Mouse (Mus musculus): ENCODE measurements around the gene Btnl2. TPM values are rescaled to one million over a fixed set of nuclear protein-coding genes. Genes with fewer than 3 reads are reported as not detected.
"Not testable (repeated sequence)": the region's sequence is repeated elsewhere in the genome, so short reads cannot be mapped to it uniquely, and the experiment has no call there.

Gene Btnl2
- total RNA-seq (2018; cell fraction: chromatin; rRNA removed): 1 to 10 TPM in 2 of 26 experiments, under 1 TPM in 14, not detected in 10; 0.25 to 1.3 (median 0.33) TPM
- under 1 TPM in 24 of 26 experiments, not detected in 2; 0.03 to 0.19 (median 0.09) TPM for total RNA-seq (2018; cell fraction: cytosol; rRNA removed)
- under 1 TPM in 17 of 26 experiments, not detected in 9; 0.22 to 0.60 (median 0.39) TPM for total RNA-seq (2018; cell fraction: nucleus; rRNA removed)
- 0.12 to 0.34 TPM (median 0.14 TPM) in 3 replicates for polyA plus RNA-seq (2018)

GRCm38 (mm10) chr17:34354539-34354938 is at the start of gene Btnl2:
TSS of gene Btnl2 (plus strand) at chr17:34354822.
- 79% methylated on average over 5 of the region's 5 CpGs for WGBS (ENCODE audit: missing documents)
- Histone ChIP-seq H3K27ac (peak within 1 kb of the TSS; percentile 84), H3K79me2 (ENCODE audit: inconsistent target) (no peaks in the 10 kb centered on the region), H3K4me3 (ENCODE audit: inconsistent target) (no peak within 1 kb of the TSS), H3K36me3 (ENCODE audit: inconsistent target) (no peaks in the 10 kb centered on the region)

DNA sequence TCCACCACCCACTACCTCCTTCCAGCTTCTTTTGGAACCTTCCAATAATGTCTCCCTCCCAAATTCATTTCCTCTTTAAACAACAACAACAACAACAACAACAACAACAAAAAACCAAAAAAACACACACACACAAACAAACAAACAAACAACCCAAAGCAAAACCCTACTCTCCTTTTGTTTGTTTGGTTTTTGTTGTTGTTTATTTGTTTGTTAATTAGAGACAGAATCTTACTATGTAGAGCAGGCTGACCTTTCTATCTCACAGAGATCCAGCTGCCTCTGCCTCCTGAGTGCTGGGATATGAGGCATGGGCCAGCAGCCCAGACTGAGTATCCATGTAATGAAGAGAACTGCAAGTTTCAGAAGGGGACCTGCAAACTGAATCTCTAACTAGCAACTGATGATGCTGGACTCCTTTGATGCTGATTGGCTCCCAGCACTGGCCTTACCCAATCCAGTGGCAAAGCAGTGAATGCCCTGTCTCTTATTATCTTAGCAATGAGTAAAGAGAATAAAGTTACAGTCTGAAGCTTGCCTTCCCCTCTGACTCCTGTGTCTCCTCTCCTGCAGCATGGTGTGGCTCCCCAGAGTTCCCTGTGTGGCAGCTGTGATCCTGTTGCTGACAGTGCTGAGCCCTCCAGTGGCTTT is 49.1 kb upstream of the Btnl2 start, which contains the start of gene H2-Eb1:
H2-Eb1 (plus strand) TSS at position 488 of the 651 bp plus-strand sequence.
- H3K79me2 ChIP-seq (ENCODE audit: inconsistent target): no peaks in the 10 kb centered on the region
- no peak within 1 kb of the TSS for H3K27ac ChIP-seq
- H3K36me3 ChIP-seq (ENCODE audit: inconsistent target): no peaks in the 10 kb centered on the region
- no peak within 1 kb of the TSS for H3K4me3 ChIP-seq (ENCODE audit: inconsistent target)

DNA sequence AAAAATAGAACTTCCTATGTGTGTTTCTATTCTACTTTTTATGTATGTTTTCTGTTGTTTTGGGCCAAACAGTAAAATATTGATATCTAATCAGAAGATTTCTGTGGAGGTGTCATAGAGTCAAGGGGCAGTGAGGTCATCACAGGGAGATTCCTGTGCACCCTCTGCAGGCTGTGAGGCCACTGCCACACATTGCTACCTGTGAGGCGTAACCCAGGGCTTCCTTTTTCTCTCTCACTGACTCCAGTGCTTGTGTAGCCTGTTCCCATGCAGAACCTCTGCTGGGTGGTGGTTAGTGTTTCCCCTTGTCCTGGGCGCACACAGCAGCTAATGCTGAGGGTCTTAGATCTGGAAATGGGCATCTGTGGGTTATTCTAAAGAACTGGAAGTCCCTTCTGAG is 48.2 kb upstream of the Btnl2 start:
- 88% methylated on average over 2 of the region's 2 CpGs for WGBS (ENCODE audit: missing documents)
- Histone ChIP-seq H3K27ac (no peak overlapping the region), H3K36me3 (ENCODE audit: inconsistent target) (no peaks in the 10 kb centered on the region), H3K4me3 (ENCODE audit: inconsistent target) (no peak overlapping the region), H3K79me2 (ENCODE audit: inconsistent target) (no peaks in the 10 kb centered on the region)

DNA sequence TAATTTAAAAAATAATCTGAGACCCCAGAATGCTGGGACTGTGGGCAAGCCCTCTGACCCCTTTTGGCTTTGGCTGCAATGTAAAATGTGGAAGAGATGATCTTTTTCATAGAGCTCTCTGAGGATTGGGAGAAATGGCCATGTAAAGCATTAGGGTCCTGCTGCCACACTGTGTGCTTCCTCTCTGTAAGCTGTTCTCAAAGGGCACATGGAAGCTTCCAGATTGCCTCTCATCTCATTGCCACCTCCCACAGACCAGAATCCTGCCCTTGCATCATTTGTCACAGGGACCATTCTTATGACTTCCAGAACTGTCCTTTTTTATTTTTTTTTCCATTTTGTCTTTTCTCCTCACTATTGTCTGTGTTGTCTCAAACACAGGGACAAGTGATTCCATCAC is 47.4 kb upstream of the Btnl2 start:
- Histone ChIP-seq H3K79me2 (ENCODE audit: inconsistent target) (no peaks in the 10 kb centered on the region), H3K27ac (no peak overlapping the region), H3K36me3 (ENCODE audit: inconsistent target) (no peaks in the 10 kb centered on the region), H3K4me3 (ENCODE audit: inconsistent target) (no peak overlapping the region)

- Histone ChIP-seq H3K36me3 (ENCODE audit: inconsistent target) (no peaks in the 10 kb centered on the region), H3K27ac (no peak overlapping the region), H3K79me2 (ENCODE audit: inconsistent target) (no peaks in the 10 kb centered on the region), H3K4me3 (ENCODE audit: inconsistent target) (no peak overlapping the region)
- 84% methylated on average over 4 of the region's 4 CpGs for WGBS (ENCODE audit: missing documents)
Observed at GRCm38 (mm10) chr17:34308161-34308560, 46.5 kb upstream of the Btnl2 start.

- Histone ChIP-seq H3K36me3 (ENCODE audit: inconsistent target) (no peaks in the 10 kb centered on the region), H3K27ac (no peak overlapping the region), H3K4me3 (ENCODE audit: inconsistent target) (peak overlapping the region; percentile 32), H3K79me2 (ENCODE audit: inconsistent target) (no peaks in the 10 kb centered on the region)
- 63% methylated on average over 10 of the region's 10 CpGs for WGBS (ENCODE audit: missing documents)
Observed at GRCm38 (mm10) chr17:34309225-34309624, 45.4 kb upstream of the Btnl2 start.

- WGBS (ENCODE audit: missing documents): 42% methylated on average over 37 of the region's 38 CpGs
- H3K79me2 ChIP-seq (ENCODE audit: inconsistent target): no peaks in the 10 kb centered on the region
- no peak overlapping the region for H3K27ac ChIP-seq
- H3K36me3 ChIP-seq (ENCODE audit: inconsistent target): no peaks in the 10 kb centered on the region
- H3K4me3 ChIP-seq (ENCODE audit: inconsistent target): peak overlapping the region; percentile 32
Observed at GRCm38 (mm10) chr17:34309683-34310385, 44.8 kb upstream of the Btnl2 start.

DNA sequence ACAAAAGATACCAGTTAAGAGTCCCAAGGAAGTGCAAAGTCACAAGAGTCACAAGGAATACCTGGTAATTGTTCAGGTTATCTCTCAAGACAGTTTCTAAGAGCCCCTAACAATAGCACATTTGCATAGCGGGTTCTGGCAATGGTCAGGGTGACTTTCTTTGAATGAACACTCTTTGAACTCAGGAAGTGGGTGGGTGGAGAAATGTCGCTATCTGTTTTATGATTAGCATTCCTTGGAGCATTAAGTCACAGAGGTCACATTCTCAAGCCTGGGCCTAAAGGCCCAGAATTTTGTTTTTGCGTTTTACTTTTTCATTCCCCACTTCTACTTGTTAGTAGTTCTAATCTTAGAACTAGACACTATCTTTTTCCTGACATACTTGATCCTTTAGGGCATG is 44.1 kb upstream of the Btnl2 start:
- not testable (repeated sequence) for H3K27ac ChIP-seq; H3K79me2 ChIP-seq (ENCODE audit: inconsistent target); H3K36me3 ChIP-seq (ENCODE audit: inconsistent target); H3K4me3 ChIP-seq (ENCODE audit: inconsistent target)
- 100% methylated on average over 2 of the region's 3 CpGs for WGBS (ENCODE audit: missing documents)

DNA sequence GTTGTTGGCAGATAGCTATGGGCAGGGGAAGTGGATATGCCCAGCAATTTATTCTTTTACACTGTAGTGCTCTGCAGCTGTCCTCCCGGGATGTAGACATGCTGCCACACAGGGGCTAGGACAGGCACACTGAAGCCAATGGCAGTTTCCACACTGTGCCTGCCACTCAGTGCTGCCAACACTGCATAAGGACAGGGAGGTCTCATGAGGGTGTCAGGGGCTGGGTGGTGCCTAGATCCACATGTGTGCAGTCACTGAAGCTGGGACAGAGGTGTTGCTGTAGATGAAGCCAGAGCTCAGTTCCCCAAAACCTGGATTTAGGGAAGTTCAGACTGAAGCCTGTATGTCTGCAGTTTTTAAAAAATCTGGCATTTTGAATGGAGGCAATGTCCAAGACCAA is 42.4 kb upstream of the Btnl2 start:
- no peaks in the 10 kb centered on the region for H3K79me2 ChIP-seq (ENCODE audit: inconsistent target)
- WGBS (ENCODE audit: missing documents): 88% methylated on average over 1 of the region's 1 CpGs
- no peaks in the 10 kb centered on the region for H3K36me3 ChIP-seq (ENCODE audit: inconsistent target)
- no peak overlapping the region for H3K27ac ChIP-seq
- H3K4me3 ChIP-seq (ENCODE audit: inconsistent target): no peak overlapping the region

DNA sequence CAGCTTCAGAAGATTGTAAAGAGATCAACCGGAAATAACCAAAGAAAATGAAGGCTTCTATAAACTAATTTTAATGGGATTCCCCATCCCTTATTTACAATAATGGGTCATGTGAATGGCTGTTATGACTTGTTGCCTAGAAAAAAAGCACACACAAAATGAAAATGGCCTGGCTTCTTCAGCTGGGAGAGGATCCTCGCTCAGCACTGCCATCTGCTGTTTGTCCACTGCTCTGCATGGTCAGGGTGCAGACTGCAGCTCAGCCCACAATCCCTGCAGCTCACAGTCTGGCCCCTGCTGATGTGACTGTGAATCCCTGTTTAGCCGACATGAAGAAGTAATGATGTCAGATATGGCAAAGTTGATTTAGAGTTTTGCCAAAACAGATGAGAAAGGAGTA is 41.2 kb upstream of the Btnl2 start:
- no peak overlapping the region for H3K27ac ChIP-seq
- no peaks in the 10 kb centered on the region for H3K36me3 ChIP-seq (ENCODE audit: inconsistent target)
- no peaks in the 10 kb centered on the region for H3K79me2 ChIP-seq (ENCODE audit: inconsistent target)
- H3K4me3 ChIP-seq (ENCODE audit: inconsistent target): no peak overlapping the region
- WGBS (ENCODE audit: missing documents): 41% methylated on average over 3 of the region's 3 CpGs

DNA sequence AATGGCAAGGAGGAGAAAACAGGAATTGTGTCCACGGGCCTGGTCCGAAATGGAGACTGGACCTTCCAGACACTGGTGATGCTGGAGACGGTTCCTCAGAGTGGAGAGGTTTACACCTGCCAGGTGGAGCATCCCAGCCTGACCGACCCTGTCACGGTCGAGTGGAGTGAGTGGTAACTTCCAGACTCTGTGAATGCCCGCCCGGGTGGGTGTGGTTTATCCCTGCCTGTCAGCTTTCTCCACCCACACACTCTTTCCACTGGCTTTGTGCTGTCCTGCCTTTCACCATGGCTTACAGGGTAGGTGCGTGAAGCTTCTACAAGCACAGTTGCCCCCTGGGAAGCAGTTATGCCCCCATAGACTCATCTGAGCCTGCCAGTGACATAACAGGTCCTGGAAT is 40.3 kb upstream of the Btnl2 start:
- H3K27ac ChIP-seq: no peak overlapping the region
- H3K79me2 ChIP-seq (ENCODE audit: inconsistent target): no peaks in the 10 kb centered on the region
- H3K4me3 ChIP-seq (ENCODE audit: inconsistent target): no peak overlapping the region
- no peaks in the 10 kb centered on the region for H3K36me3 ChIP-seq (ENCODE audit: inconsistent target)
- 83% methylated on average over 9 of the region's 9 CpGs for WGBS (ENCODE audit: missing documents)

- no peaks in the 10 kb centered on the region for H3K79me2 ChIP-seq (ENCODE audit: inconsistent target)
- no peak overlapping the region for H3K4me3 ChIP-seq (ENCODE audit: inconsistent target)
- H3K27ac ChIP-seq: no peak overlapping the region
- WGBS (ENCODE audit: missing documents): 77% methylated on average over 1 of the region's 1 CpGs
- H3K36me3 ChIP-seq (ENCODE audit: inconsistent target): no peaks in the 10 kb centered on the region
Observed at GRCm38 (mm10) chr17:34315512-34315911, 39.1 kb upstream of the Btnl2 start.

DNA sequence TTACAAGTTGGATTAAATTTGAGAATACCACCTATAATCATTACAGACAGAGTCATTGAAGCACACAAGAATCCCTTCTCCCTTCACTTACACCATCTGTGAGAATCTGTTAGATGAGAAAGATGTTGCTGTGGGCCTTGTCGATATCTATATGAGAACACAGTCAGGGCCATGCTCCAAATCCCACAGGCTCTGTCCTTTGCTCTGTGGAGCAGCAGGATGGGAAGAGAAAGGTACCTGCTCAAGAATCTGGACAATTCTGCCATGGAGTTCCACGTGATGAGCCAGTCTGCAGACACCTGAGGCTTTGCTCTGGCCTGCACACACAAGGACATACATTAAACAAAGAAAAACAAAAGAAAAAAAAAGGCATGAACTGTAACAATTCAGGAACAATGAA is 37.9 kb upstream of the Btnl2 start:
- 75% methylated on average over 2 of the region's 2 CpGs for WGBS (ENCODE audit: missing documents)
- H3K4me3 ChIP-seq (ENCODE audit: inconsistent target): no peak overlapping the region
- no peaks in the 10 kb centered on the region for H3K79me2 ChIP-seq (ENCODE audit: inconsistent target)
- no peak overlapping the region for H3K27ac ChIP-seq
- H3K36me3 ChIP-seq (ENCODE audit: inconsistent target): no peaks in the 10 kb centered on the region

DNA sequence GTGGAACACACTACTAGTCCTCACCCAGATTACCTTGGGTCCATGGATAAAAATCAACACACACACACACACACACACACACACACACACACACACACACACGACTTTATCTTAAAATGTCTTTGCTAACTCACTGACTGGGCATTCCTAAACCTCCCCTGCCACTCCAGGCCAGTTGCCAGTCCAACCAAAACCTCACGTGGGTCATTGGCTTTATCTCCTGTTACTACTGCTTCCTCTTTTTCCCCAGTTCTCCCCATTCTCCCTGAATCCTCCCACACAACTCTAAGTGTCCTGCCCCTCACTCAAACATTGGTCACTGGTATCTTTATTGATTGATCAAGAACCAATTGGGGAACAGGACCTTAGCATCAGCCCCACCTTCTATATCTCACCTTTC is 37.3 kb upstream of the Btnl2 start:
- 0% methylated on average over 2 of the region's 2 CpGs for WGBS (ENCODE audit: missing documents)
- Histone ChIP-seq H3K4me3 (ENCODE audit: inconsistent target) (no peak overlapping the region), H3K27ac (no peak overlapping the region)

DNA sequence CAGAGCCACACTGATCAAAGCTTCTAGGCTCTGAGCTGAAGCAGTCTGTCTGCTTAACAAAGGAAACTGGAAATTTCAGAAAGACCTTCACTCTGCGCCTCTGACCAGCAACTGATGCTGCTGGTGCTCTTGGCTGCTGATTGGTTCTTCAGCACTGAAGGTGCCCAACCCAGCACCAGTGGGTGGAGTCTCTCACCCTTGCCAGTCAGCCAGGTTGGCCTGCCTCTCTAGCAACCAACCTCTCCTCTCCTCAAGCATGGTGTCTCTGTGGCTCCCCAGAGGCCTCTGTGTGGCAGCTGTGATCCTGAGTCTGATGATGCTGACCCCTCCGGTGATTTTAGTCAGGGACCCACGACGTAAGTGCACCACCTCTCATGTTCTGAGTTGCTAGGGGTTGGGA is 29.2 kb upstream of the Btnl2 start, which contains the start of gene H2-Eb2:
H2-Eb2 (plus strand) TSS at position 230 of the 400 bp plus-strand sequence.
- WGBS (ENCODE audit: missing documents): 85% methylated on average over 4 of the region's 4 CpGs
- Histone ChIP-seq H3K79me2 (ENCODE audit: inconsistent target) (no peaks in the 10 kb centered on the region), H3K27ac (no peak within 1 kb of the TSS), H3K36me3 (ENCODE audit: inconsistent target) (no peaks in the 10 kb centered on the region), H3K4me3 (ENCODE audit: inconsistent target) (no peak within 1 kb of the TSS)

More for the DNA sequence above, 37.3 kb upstream of the Btnl2 start:
- no peaks in the 10 kb centered on the region for H3K79me2 ChIP-seq (ENCODE audit: inconsistent target)
- no peaks in the 10 kb centered on the region for H3K36me3 ChIP-seq (ENCODE audit: inconsistent target)
